Mouse (Mus musculus) spleen, postnatal 14 days (tissue): ENCODE measurements around the gene Kitl.

Source experiments
- DNase-seq, 2 experiments: peaks; one replicate each; pipeline ENCODE4 v3.0.0; 2021 to 2022; ENCODE audit warnings: low spot score in 2 of 2

Kitl gene

GRCm38 (mm10) chr10:100111209-100111608, 95.8 kb downstream of the Kitl start:
- no peak for DNase-seq

- DNase-seq, result no peak
Measured at GRCm38 (mm10) chr10:100115570-100115969, 100.1 kb downstream of the Kitl start.

- DNase-seq, result no peak
Measured at GRCm38 (mm10) chr10:100124452-100124851, 109.0 kb downstream of the Kitl start.

- DNase-seq, result no peak
Measured at GRCm38 (mm10) chr10:100127837-100128743, 112.7 kb downstream of the Kitl start.

GRCm38 (mm10) chr10:100131657-100132056, 116.2 kb downstream of the Kitl start:
- DNase-seq, result no peak

GRCm38 (mm10) chr10:100132304-100132703, 116.9 kb downstream of the Kitl start:
- DNase-seq, result no peak

- DNase-seq, result no peak
Measured at GRCm38 (mm10) chr10:100138552-100138951, 123.1 kb downstream of the Kitl start.

- DNase-seq, result no peak
Measured at GRCm38 (mm10) chr10:100148123-100148522, 132.7 kb downstream of the Kitl start.
